Mouse (Mus musculus) kidney, adult 8-10 months (tissue): Measurements from ENCODE around the gene Lama4.
A peak's percentile ranks its signal among the peaks of the same experiment; 100 is the strongest.

Experiments
- DNase-seq, 2 experiments: peaks; one replicate each; pipeline ENCODE4 v3.0.0; 2022

Lama4 gene

DNA sequence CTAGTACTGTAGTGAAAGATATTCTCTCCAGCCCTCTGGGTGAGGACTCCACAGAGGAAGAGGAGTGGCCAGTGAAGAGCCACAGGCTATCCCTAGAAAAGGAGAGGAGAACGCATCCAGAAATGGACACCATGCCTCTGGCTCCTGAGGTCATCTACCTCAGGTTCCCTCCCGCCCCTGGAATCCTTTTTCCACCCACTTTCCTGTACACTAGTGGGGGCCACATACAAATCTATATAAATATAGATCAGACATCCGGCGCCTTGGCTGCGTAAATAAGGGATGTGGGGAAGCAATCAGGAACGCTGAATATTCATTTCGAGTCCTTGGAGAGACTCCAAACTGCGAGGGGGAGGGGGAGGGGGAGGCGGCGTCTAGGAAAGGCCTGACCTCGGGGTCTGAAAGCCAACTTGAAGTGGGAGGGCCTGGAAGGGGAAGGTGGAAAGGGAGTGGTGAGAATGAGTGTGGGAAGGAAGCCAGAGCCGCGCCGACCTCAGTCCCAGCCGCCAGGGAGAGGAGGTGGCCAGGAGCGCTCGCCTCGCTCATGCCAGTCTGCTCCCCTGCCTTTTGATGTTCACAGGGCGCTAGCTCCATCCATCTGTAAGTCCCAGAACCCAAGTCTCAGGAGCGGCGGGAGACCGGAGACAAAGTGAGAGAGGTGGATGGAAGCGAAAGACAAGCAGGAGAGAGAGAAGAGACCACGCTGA is at the start of gene Lama4:
Gene Lama4, plus strand, starts transcription at position 441 of the 707 bp plus-strand sequence.
- peak; percentile 30 to 42 for DNase-seq

DNA sequence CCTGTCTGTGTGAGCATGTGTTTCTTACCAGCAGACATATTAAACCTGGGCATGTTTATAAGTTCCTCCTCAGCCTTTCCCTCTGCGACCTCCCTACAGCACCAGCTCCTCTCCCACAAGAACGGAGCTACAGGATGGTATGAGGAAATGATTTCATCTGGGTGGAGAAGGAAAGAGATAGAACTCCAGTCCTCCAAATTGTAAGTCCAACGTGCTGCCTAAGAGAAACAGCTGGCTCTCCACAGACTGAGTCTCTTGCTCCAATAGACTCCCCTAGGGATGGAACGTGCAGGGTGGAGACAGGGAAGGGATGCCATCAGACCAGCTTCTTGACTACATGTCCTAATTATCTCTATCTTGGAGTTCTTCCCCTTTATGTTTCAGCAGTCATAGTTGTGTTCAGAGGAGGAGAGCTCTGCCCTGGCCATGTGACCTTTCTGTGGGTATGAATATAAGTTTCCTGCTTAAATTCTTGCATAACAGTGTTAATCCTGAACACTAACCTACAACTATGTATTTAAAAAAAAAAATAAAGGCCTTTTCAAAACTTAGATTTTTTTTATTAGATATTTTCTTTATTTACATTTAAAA is 49.2 kb upstream of the Lama4 start:
- no peak for DNase-seq

DNA sequence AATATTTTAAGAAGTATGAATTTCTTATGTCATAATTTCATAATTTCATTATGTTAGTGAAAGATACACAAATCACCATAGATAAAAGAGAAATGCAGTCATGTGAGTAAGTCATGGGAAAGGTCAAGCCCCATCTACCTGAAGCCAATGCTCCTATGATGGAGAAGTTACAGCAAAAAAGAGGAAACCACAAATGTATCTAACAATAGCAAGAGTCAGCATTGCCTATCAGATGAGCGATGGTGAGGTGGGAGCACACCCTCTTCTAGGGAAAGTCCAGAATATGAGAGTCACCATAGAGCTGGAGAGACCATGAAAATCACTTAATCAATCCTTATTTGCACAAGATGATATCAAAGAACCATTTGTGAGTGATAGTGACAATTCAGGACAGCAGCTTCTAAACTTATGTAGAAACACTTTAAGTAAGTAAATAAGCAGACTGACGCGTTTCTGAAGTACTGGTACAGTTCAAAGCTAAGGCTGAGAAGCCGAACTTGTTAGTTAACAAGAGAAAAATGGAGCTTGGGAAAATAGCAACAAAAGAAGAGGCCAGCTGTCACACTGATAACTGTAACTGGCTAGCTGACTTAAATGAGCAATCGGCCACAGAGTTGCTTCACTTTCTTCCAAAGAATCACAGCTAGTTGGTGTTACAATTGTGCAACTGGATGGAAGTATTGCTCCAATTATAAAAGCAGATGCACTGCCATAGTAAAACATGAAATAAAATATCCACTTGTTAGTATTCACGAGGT is 36.2 kb upstream of the Lama4 start:
- no peak for DNase-seq

DNA sequence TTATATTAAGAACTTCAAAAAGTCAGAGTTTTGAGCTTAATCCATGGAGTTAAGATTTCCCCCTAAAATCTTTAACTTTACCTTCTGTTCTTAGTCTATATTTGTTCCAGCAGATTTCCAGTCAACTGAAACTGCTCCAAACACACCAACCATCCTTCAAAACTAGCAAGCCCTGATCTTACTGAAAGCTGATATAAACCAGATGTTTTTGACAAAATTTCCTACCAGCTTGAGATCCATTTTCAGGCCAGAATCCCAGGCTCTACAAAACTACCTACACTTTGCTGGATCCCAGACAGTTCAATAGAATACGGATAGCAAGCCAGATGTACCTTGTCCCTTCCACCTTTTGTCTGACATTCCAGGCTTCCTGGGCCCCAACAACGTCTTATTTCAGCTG is 20.6 kb upstream of the Lama4 start:
- no peak for DNase-seq

DNA sequence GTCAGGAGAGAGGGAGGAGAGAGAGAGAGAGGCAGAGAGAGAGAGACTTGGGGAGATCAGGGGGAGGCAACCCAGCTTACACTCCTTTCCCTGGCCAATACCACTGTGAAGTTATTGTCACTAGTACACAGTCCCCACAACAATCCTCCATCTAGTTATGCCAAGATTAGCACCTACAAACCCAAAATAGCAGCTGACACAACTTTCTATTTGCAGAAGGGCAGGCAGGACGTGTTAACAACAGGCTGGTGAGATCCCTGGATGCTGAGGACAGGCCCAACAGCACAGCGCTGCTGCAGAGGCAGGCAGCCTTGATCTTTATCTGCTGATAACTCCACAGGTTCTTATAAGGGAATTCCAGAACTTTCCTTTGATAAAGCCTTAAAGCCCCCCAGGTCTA is 3.4 kb upstream of the Lama4 start:
- no peak for DNase-seq

DNA sequence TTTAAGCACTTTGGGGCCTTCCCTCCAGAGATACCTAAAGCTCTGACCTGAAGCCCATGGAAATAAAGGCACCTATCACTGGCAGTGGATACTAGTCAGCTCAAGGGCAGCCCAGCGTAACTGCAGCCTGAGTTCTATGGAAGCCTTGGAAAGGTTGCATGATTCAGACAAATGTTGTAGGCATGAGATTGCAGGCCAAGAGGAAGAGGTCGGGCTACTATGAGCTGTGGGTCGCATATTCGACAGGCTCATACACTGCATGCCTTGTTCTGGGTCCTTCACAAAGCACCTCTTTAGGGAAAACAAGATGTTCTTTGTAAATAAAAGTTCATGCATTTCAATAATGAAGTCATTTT is 618 bp upstream of the Lama4 start:
- no peak for DNase-seq

DNA sequence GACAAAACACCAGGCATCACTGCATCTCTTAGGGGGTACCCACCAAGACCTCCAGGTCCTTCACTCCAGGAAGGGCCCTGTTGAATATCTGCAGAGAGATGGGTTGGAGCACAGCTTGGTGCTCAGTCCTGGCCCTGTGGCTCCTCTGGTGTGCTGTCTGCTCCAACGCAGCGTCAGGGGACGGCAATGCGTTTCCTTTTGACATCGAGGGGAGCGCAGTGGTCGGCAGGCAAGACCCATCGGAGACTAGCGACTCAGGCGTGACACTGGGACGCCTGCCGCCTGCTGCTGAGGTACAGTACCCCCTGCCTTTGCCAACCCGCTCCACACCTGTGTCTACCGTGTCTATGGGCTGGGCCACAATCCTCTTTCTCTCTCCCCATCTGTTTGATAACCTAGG is 542 bp downstream of the Lama4 start:
- no peak for DNase-seq

DNA sequence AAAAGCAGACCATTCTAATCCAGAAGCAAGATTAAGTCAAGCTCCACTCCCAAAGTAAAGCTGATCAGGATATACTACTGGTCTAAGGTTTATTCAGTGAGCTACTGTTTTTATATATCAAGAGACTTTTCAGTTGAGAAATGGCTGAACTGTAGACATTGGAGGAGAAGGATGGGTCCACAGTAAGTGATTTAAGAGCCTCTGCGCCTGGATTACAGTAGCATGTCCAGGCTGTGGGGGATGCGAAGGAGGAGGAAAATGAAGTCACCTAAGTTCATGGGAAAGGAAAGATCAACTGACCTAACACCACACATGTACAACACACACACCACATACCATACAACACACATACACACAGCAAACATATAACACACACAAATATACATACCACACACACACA is 1.3 kb downstream of the Lama4 start:
- DNase-seq: no peak

DNA sequence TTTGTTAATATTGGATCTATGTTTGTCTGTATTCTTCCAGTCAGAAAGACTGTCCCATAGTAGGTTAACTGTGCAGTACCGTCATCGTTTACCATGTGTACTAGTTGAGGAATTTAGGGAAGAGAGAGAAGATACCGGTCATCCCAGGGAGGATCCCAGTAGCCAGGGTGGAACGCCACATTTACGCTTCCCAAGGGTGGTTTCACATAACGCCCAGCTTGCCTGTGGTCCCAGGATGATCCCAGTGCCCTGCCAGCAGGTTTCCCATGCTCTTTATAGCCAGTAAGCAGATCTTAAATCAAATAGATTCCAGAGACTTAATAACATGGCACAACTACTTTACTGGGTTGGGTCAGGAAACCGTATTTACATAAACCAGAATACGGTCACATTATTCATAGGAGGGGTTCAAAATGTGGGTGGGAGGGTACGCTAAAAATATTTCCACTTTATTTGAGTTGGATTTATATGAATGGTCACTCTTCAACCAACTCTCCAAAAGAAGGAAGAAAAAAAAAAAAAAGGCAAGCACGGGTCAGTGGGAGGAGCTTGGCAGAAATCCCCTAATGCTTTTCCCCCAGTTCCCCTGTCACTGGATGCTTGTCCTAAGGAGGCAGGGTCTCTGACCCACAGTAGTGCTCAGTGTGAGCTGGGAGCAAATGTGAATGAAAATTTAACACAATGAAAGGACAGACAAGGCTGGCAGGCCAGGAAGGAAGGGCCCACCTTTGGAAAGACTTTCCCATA is 3.2 kb downstream of the Lama4 start:
- DNase-seq: no peak

DNA sequence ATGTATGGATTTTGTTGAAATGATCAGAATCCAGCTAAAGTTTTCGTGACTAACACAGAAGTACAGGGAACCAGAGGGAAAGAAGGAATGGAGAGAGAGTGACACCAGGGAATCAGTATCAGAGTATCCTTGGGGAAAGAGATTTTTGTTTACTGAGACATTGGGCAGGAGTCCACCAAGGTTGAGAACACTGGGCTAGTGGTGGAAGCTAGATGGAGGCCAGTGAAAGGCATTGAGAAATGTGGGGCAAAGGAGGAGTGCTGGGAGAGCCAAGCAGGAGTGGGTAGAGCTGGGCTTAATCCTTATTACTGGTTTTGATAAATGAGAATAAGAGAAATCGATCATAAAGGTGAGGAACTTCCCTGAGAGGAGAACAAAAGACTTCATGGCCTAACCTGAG is 4.2 kb downstream of the Lama4 start:
- DNase-seq: no peak

DNA sequence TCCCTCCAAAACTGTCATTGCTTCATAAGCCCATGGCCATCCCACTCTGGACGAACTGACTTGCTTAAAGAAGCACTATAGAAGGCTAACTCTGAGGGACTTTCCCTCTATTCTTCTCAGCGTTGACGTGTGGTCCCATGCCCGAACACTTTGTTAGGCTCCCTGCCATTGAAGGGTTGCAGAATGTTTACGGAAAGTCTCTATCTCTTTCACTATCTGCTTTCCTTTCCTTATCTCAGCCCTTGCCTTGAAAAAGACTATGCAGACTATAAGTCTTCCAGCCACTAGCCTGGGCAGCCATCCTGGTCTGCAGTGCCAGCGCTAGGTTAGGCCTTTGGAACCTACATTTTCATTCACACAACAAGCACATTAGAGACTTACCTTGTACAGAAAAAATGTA is 4.7 kb downstream of the Lama4 start:
- DNase-seq: no peak

DNA sequence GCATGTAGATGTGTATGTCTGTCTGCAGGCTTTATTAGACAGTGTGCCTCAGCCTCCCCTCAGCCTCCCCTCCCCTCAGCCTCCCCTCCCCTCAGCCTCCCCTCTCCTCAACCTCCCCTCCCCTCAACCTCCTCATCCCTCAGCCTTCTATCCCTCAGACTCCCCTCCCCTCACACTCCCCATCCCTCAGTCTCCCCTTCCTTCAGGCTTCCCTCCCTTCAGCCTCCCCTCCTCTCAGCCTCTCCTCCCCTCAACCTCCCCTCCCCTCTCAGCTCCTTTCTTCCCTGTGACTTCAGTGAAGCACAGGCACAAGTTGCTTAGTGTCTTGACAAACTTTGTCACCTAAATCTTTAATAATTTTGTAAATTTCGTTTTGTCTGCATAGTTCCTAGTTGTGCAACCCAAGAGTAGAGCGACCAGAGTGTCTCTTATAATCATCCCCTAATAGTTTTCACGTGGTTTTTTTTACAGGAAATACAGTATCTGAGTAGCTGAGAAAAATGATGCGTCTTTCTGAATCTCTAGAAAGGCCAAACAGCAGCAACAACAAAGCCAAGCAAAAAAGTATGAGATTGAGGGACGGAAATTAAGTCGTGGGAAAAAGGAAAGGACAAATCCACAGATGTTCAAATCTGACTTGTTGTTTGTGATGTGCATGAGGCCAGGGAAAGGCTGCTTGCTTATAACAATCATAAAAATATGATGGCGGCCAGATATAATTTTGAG is 7.1 kb downstream of the Lama4 start:
- no peak for DNase-seq

DNA sequence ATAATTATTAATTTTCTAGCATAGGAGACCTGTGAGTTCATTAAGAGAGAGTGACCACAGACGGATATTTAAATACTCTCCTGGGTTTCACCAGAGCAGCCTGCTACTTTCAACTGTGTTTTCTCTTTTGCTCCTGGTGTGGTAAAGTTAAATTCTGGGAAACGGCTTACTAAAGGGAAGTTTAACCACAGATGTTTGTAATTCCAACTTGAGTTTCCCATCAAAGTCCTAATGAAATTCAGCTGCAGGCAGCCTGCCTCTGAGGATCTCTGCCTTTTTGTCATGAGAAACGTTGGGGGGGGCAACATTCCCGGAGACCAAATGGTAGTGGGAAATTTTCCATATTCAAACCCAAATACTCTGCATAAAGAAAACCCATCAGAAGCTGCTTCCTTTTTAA is 7.7 kb downstream of the Lama4 start:
- no peak for DNase-seq

DNA sequence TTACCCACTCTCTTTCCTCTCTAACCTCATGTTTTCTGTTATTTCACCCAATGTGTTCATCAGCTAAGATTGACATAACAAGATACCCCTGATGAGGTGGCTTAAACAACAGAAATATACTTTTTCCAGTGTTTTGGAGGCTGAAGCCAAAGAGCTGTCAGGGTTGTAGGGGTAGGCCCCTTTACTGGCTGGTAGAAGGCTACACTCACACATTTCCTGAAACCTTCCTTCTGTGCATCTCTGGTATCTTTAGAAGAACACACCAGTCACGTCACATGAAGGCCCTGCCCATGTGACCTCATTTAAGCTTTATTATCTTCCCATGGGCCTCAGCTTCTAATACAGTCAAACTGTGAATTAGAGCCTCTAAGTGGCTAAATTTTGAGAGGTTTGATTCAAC is 12.9 kb downstream of the Lama4 start:
- DNase-seq: no peak

DNA sequence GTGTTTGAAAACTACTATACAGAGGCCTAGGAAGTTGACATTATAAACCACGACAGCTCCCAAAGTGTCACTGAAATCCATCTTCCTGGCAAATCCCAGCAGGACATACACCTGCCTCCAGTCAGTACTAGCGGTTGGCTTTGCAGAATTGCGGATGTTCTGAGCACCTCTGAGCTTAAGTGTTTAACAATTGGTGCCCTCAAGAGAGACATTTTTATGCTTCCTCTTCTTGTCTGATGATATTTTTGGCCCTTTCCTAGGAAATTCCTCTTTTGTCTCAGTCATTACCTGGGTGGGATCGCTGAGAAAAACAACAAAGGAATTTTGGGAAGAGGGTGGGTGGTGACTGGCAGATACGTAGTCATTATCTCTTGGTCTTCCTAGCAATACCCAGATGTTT is 14.4 kb downstream of the Lama4 start:
- DNase-seq: peak; percentile 9 to 34

DNA sequence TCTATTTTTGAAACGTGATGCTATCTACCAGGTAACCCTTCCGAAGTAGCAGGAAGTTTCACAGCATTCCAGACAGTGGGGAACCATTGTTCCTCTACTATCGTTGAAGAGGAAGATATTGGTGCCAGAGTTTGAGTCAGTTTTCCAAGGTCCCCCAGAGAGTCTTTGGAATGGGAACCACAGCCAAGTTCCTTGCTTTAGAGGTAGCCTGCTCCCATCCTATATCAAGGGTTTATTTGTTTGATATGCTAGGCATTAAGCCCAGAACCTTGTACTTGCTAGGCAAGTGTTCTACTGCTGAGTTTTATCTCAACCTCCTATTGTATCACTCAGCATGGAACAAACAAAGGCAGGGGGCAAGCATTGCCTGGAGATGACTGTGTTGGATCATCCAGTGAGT is 15.7 kb downstream of the Lama4 start:
- DNase-seq: peak in 1 of 2 experiments; percentile 27

DNA sequence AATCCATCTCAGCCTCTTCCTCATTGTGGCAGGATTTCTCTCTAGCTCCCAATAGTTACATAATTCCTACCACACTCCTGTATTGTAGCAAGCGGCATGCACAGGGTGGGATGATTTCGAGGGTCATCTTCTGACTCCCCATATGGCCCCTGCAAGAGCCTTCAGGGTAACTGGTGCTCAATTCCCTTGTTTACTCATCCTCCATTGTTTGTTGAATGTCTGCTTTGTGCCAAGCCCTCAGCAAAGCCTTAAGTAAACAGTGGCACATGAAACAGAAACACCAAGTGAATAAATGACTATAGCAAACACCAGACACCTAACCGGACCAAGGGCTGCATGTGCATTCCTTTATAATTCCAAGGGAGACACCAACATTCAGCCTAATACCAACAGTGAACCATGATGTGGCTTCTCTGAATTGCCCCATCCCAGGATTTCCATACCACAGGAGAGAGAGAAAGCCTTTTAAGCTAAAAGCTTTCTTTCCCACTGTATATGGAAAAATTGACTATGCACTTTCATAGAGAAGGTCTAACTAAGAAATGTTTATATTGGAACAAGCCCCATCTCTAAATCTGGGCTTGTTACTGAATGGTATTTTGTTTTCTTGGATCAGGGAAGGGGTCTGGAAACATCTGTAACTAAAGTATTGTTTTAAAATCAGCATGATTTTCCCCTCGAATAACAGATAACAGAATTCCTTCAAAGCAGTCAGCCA is 19.2 kb downstream of the Lama4 start:
- no peak for DNase-seq

DNA sequence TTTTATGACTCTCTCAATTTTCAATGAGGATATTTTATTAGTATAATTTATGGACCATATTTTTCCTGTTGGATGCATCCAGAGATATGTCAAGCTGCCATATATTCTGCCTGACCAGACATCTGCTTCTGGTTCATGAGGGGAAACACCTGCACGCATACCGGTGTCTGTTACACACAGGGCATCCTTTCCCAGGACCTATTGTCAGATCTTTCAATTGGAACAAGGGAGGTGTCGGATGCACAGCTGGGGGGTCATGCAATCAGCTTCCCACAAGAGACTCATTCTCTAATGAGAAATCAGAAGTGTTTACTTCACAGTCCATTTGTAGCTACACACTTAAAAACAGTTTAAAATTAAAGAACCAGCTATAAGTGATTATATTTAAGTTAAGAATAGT is 20.7 kb downstream of the Lama4 start:
- DNase-seq: peak in 1 of 2 experiments; percentile 15

DNA sequence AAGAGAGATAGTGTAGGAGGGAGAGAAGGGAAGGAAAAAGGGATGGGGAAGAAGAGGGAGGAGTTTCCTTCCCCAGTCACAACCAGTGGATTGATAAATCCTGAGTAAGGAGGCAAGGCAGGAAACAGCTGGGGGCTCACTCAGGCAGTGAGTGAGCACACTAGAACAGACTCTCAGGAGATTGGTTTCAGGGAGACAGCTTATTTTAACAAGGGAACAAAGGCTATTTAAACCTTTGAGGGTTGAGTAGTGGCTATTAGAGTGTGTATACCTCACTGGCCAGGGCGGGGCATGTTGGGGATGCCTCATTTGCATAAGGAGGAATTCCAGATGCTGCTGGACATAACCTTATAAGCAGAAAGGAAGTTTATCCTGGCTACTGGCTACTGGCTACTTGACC is 27.5 kb downstream of the Lama4 start:
- DNase-seq: no peak

DNA sequence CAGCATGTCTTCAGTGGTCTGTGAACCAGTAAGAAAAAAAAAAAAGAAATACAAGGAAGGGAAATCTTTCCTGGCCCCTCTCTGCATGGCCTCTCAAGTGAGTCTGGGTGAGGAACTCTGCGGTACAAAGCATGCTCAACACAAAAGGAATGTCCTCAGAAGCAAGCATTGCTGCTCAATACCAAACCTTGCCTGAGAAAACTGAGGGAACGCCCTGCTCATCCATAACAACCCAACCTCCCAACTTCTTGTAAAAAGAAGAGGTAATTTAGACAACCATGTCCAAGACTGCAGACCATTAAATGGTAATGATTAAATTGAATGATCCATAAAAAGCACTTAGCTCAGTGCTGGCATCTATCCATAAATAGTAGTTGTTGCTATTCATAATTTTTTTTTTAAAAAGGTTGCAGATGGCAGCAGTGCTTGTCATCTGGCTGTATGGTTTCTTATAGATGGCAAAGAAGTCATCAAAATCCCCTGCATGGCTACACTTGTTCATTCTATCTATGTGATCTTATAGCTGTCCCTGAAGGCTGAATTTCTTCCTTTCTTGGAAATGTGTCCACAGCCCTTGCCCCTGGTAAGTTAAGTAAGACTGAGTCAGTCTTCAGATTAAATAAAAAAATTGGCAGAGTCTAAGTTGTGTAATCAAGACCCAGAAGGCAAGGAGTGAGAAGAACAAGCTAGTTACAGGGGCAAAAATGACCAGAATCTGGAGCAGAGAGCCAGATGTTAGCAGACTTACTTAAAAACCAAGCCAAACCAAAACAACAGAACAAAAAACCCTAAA is 28.5 kb downstream of the Lama4 start:
- DNase-seq: no peak

DNA sequence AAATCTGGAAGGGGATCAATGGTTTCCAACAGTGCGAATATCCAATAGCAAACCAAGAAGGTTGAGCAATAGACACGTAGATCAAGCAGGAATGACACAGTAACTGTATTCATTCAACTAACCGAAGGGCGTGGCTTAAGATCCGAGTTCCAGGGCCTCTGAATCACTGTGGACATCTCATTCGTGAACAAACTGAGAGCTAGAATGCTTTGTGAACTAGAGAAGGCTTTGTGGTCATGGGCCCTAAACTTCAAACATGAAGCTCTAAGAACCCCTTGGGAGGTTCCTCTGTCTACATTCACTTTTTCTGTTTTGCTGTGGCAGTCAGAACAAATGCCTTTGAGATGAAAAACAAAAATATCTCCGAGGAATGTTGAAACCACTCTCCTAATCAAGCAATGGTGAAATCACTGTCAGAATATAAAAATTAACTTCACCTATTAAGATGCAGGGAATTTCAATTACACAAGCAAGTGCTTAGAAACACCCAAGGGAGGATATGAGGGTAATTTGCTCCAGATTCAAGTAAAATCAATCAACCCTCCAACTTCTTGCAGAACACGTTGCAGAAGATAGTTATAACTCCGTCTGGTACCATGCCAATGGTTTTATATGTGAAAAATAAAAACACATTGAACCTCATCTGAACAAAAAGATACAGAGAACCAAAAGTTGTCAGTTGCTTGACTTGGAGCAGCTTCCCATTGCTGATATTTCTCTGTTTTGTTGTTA is 29.6 kb downstream of the Lama4 start:
- DNase-seq: no peak
